Mouse (Mus musculus) embryonic fibroblast, embryonic 13.5 days (primary cell): Measurements from ENCODE around the gene Bsn.

Experiments
- CTCF ChIP-seq: IDR thresholded peaks from 2 replicates; pipeline ENCODE4 v1.5.1; 2011; ENCODE audit warnings: mild to moderate bottlenecking, control low read depth, low read length, moderate library complexity, borderline replicate concordance; ENCODE audit not compliant: insufficient read depth
- POLR2A ChIP-seq: IDR thresholded peaks from 2 replicates; pipeline ENCODE4 v1.6.1; 2011; ENCODE audit warnings: low read depth, mild to moderate bottlenecking, control low read depth, low read length, moderate library complexity

GRCm38 (mm10) chr9:108099619-108100018 lies 90.6 kb downstream of the Bsn start:
- no peak for TF ChIP-seq POLR2A
- TF ChIP-seq CTCF = no peak
